Mouse (Mus musculus) v-Abl transformed pro-B cells (cell line): ENCODE measurements around the gene C1qtnf3.

Experiments used
- in situ Hi-C, 2 experiments: fragments of 400-800 bp; cut with MboI; formaldehyde crosslinking; loops; one replicate each; pipeline ENCODE4 v1.15.1; 2025; ENCODE audit not compliant: unreplicated experiment in 2 of 2

C1qtnf3 gene

DNA sequence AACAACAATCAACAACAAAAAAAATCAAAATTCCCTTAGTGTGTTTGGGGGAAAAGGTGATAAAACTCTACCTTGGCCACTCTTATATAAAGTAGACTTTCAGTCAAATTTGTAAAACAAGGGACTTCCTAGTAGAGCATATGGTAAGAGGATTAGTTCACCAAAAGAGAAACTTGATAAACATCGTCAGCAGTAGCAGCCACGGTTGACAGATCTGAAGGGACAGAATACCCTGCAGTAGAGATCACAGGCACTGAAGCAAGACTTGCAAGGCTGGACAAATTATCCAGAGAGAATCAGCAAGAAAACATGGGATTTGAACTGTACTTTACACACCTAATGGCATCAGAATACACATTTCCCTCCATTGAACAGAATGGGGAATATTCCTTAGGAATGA, 62.8 kb downstream of the C1qtnf3 start:
- in situ Hi-C loops, result no loop called here

DNA sequence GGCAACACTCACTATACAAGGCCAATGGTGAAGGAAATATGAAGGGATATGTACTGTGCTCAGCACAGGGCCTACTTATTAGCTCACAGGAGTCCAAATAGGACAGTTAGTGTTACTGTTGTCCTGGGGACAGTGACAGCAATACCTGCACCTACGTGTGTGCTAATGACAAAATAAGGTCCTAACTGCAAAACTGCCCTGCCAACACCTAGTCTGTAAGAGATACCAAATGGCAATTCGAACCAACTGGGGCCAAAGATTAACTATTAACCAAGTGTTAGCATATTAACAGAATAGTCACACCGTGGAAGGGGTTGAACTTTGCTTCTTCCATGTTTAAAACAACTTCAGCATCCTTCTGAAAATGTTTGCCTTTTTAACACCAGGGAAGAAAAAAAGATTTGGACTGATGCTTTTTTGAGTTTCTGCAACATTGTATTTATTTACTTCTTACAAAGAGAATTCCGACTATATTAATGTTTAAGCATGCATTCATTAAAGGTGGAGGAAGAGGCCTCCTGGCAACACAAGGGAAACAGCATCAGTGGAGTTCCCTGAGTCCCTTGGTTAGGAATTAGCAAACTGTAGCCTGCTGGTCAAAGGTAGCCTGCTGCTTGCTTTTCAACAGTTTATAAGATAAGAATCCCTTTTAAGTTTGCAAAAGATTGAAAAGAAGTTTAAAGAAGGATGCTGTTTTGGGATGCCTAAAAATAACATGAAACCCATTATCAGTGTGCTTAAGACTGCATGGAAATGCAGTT, 74.8 kb downstream of the C1qtnf3 start:
- in situ Hi-C loops, result loop anchor here (25.0 kb wide), 3 partner anchors 560 to 1235 kb away; no protein-coding TSS in a partner anchor
